Mouse (Mus musculus) embryonic facial prominence, embryonic 15.5 days (tissue): Measurements from ENCODE around the gene Olfr1022. TPM values are rescaled to one million over a fixed set of nuclear protein-coding genes. Genes with fewer than 3 reads are reported as not detected.

Source experiments
- ATAC-seq: fragments of 200-750 bp; cut with Nextera tagmentation; 2 replicates; pipeline ENCODE4 v1.8.0; 2017; ENCODE audit warnings: low read depth, moderate TSS enrichment; ENCODE audit not compliant: insufficient number of reproducible peaks, low FRiP score, low TSS enrichment
- H3K27ac ChIP-seq: fragments of 300-500 bp; sonication (generic); replicated peaks from 2 replicates; pipeline ENCODE4 v1.5.1; 2015; ENCODE audit warnings: mild to moderate bottlenecking, inconsistent platforms
- H3K27me3 ChIP-seq: fragments of 300-500 bp; sonication (generic); 2 replicates; pipeline ENCODE4 v1.6.1; 2015; ENCODE audit warnings: inconsistent platforms
- H3K36me3 ChIP-seq: fragments of 300-500 bp; sonication (generic); 2 replicates; pipeline ENCODE4 v1.6.1; 2015; ENCODE audit warnings: mild to moderate bottlenecking, inconsistent platforms
- H3K4me1 ChIP-seq: fragments of 300-500 bp; sonication (generic); 2 replicates; pipeline ENCODE4 v1.6.1; 2015; ENCODE audit warnings: inconsistent platforms
- H3K4me2 ChIP-seq: fragments of 300-500 bp; sonication (generic); replicated peaks from 2 replicates; pipeline ENCODE4 v1.6.1; 2015; ENCODE audit warnings: mild to moderate bottlenecking, inconsistent platforms
- H3K4me3 ChIP-seq: fragments of 300-500 bp; sonication (generic); replicated peaks from 2 replicates; pipeline ENCODE4 v1.5.1; 2015; ENCODE audit warnings: mild to moderate bottlenecking, inconsistent platforms
- H3K9ac ChIP-seq: fragments of 300-500 bp; sonication (generic); 2 replicates; pipeline ENCODE4 v1.6.1; 2015; ENCODE audit warnings: inconsistent platforms
- H3K9me3 ChIP-seq: fragments of 300-500 bp; sonication (generic); replicated peaks from 2 replicates; pipeline ENCODE4 v1.6.1; 2016; ENCODE audit warnings: inconsistent platforms
- WGBS: fragments of 180-500 bp; shearing (Covaris S2); methylation state at CpG from one replicate; pipeline ENCODE4 v1.1.7; 2015; 5-methylcytosine and 5-hydroxymethylcytosine counted together
- polyA plus RNA-seq: library from polyadenylated mRNA; unstranded; fragments of >200 nt; fragmentation: Nextera tagmentation; extraction: Ambion mirVana; gene quantifications from 2 replicates; pipeline ENCODE4 v1.2.1, GENCODE M21; 2015

Olfr1022 gene
- polyA plus RNA-seq = not detected in 2 replicates

GRCm38 (mm10) chr2:85868294-85868693 lies at the start of gene Olfr1022:
Gene Olfr1022, plus strand, starts transcription at chr2:85868594.
- H3K9me3 ChIP-seq = no peaks in the 10 kb centered on the region
- 59% methylated on average over 2 of the region's 2 CpGs for WGBS

GRCm38 (mm10) chr2:85845383-85845782 lies 23.0 kb upstream of the Olfr1022 start, which contains the start of gene Olfr1019:
Gene Olfr1019, minus strand, starts transcription at chr2:85845483.
- Histone ChIP-seq H3K27ac (no peak within 1 kb of the TSS), H3K9me3 (no peaks in the 10 kb centered on the region), H3K27me3 (no peaks in the 10 kb centered on the region), H3K4me3 (no peak within 1 kb of the TSS), H3K4me2 (no peak within 1 kb of the TSS), H3K4me1 (no peaks in the 10 kb centered on the region), H3K9ac (no peak within 1 kb of the TSS), H3K36me3 (no peaks in the 10 kb centered on the region)
- no peak for ATAC-seq

More at GRCm38 (mm10) chr2:85868294-85868693, at the start of gene Olfr1022:
- H3K27me3 ChIP-seq = no peaks in the 10 kb centered on the region
- H3K27ac ChIP-seq = no peak within 1 kb of the TSS
- no peak for ATAC-seq
- no peaks in the 10 kb centered on the region for H3K4me1 ChIP-seq
- H3K4me2 ChIP-seq = no peak within 1 kb of the TSS
- H3K9ac ChIP-seq = no peak within 1 kb of the TSS
- H3K36me3 ChIP-seq = no peaks in the 10 kb centered on the region
- no peak within 1 kb of the TSS for H3K4me3 ChIP-seq

- Histone ChIP-seq H3K4me2 (no peak within 1 kb of the TSS), H3K9ac (no peak within 1 kb of the TSS), H3K36me3 (no peaks in the 10 kb centered on the region), H3K4me1 (no peaks in the 10 kb centered on the region), H3K27me3 (no peaks in the 10 kb centered on the region), H3K4me3 (no peak within 1 kb of the TSS), H3K27ac (no peak within 1 kb of the TSS), H3K9me3 (no peaks in the 10 kb centered on the region)
- WGBS = 57% methylated on average over 1 of the region's 1 CpGs
- ATAC-seq = no peak
Measured at GRCm38 (mm10) chr2:85846730-85847129, 21.7 kb upstream of the Olfr1022 start, which contains the start of gene Olfr1020. Gene Olfr1020, plus strand, starts transcription at chr2:85847030.

GRCm38 (mm10) chr2:85885340-85885739 lies 16.9 kb downstream of the Olfr1022 start, which contains the start of gene Olfr1023:
Gene Olfr1023, plus strand, starts transcription at chr2:85885640.
- no peak for ATAC-seq
- Histone ChIP-seq H3K9ac (no peak within 1 kb of the TSS), H3K9me3 (no peaks in the 10 kb centered on the region), H3K4me3 (no peak within 1 kb of the TSS), H3K4me2 (no peak within 1 kb of the TSS), H3K27me3 (no peaks in the 10 kb centered on the region), H3K27ac (no peak within 1 kb of the TSS), H3K4me1 (no peaks in the 10 kb centered on the region), H3K36me3 (no peaks in the 10 kb centered on the region)
- 65% methylated on average over 2 of the region's 2 CpGs for WGBS

GRCm38 (mm10) chr2:85904952-85905351 lies 36.6 kb downstream of the Olfr1022 start, which contains the start of gene Olfr1024:
Gene Olfr1024, minus strand, starts transcription at chr2:85905052.
- Histone ChIP-seq H3K9me3 (no peaks in the 10 kb centered on the region), H3K27ac (no peak within 1 kb of the TSS), H3K4me2 (no peak within 1 kb of the TSS), H3K27me3 (no peaks in the 10 kb centered on the region), H3K9ac (no peak within 1 kb of the TSS), H3K4me3 (no peak within 1 kb of the TSS), H3K4me1 (no peaks in the 10 kb centered on the region), H3K36me3 (no peaks in the 10 kb centered on the region)
- 83% methylated on average over 3 of the region's 3 CpGs for WGBS
- ATAC-seq = no peak

- no peaks in the 10 kb centered on the region for H3K9me3 ChIP-seq
- H3K36me3 ChIP-seq = no peaks in the 10 kb centered on the region
- H3K4me2 ChIP-seq = no peak overlapping the region
- no peak for ATAC-seq
- H3K4me3 ChIP-seq = no peak overlapping the region
- H3K27me3 ChIP-seq = no peaks in the 10 kb centered on the region
- H3K9ac ChIP-seq = no peak overlapping the region
- no peaks in the 10 kb centered on the region for H3K4me1 ChIP-seq
- no peak overlapping the region for H3K27ac ChIP-seq
Measured at GRCm38 (mm10) chr2:85913197-85913596, 44.8 kb downstream of the Olfr1022 start.

GRCm38 (mm10) chr2:85914893-85915292 lies 46.5 kb downstream of the Olfr1022 start, which contains the start of gene Olfr1025-ps1:
Gene Olfr1025-ps1, plus strand, starts transcription at chr2:85915193.
- no peaks in the 10 kb centered on the region for H3K27me3 ChIP-seq
- H3K4me3 ChIP-seq = no peak within 1 kb of the TSS
- H3K4me1 ChIP-seq = no peaks in the 10 kb centered on the region
- H3K36me3 ChIP-seq = no peaks in the 10 kb centered on the region
- no peak within 1 kb of the TSS for H3K9ac ChIP-seq
- 47% methylated on average over 1 of the region's 1 CpGs for WGBS
- no peak within 1 kb of the TSS for H3K27ac ChIP-seq
- ATAC-seq = no peak
- no peak within 1 kb of the TSS for H3K4me2 ChIP-seq
- no peaks in the 10 kb centered on the region for H3K9me3 ChIP-seq

Other genes starting within 250 kb of the Olfr1022 start
- 0.11 TPM in 1 of 2 replicates, not detected in the other for gene Olfr1002, start 217.9 kb upstream of the Olfr1022 start, polyA plus RNA-seq
- gene Olfr154, start 204.1 kb upstream of the Olfr1022 start, polyA plus RNA-seq = not detected in 2 replicates
- gene Olfr1006, start 189.8 kb upstream of the Olfr1022 start, polyA plus RNA-seq = 0.13 TPM in 1 of 2 replicates, not detected in the other
- not detected in 2 replicates for gene Olfr1008, start 179.2 kb upstream of the Olfr1022 start, polyA plus RNA-seq
- gene Olfr1009, start 153.2 kb upstream of the Olfr1022 start, polyA plus RNA-seq = not detected in 2 replicates
- 0.25 TPM in 1 of 2 replicates, not detected in the other for gene Olfr1012, start 105.8 kb upstream of the Olfr1022 start, polyA plus RNA-seq
- gene Olfr1013, start 101.5 kb upstream of the Olfr1022 start, polyA plus RNA-seq = 0.12 TPM in 1 of 2 replicates, not detected in the other
- gene Olfr1014, start 95.9 kb upstream of the Olfr1022 start, polyA plus RNA-seq = not detected in 2 replicates
- 0.07 and 0.47 TPM in 2 replicates for gene Olfr1015, start 86.6 kb upstream of the Olfr1022 start, polyA plus RNA-seq
- 0.23 TPM in 1 of 2 replicates, not detected in the other for gene Olfr1016, start 66.0 kb upstream of the Olfr1022 start, polyA plus RNA-seq
- gene Olfr1018, start 50.1 kb upstream of the Olfr1022 start, polyA plus RNA-seq = not detected in 2 replicates
- gene Olfr1019, start 23.1 kb upstream of the Olfr1022 start, polyA plus RNA-seq = not detected in 2 replicates
- gene Olfr1020, start 21.6 kb upstream of the Olfr1022 start, polyA plus RNA-seq = not detected in 2 replicates
- gene Olfr1023, start 17.0 kb downstream of the Olfr1022 start, polyA plus RNA-seq = not detected in 2 replicates
- not detected in 2 replicates for gene Olfr1024, start 36.5 kb downstream of the Olfr1022 start, polyA plus RNA-seq
- 0.59 and 0.84 TPM in 2 replicates for gene Olfr1025-ps1, start 46.6 kb downstream of the Olfr1022 start, polyA plus RNA-seq
- gene Olfr1026, start 53.0 kb downstream of the Olfr1022 start, polyA plus RNA-seq = 0.38 and 0.69 TPM in 2 replicates
- gene Olfr1028, start 81.8 kb downstream of the Olfr1022 start, polyA plus RNA-seq = 0.09 and 0.17 TPM in 2 replicates
- gene Olfr1029, start 105.3 kb downstream of the Olfr1022 start, polyA plus RNA-seq = 0.08 and 0.17 TPM in 2 replicates
- gene Olfr1030, start 110.7 kb downstream of the Olfr1022 start, polyA plus RNA-seq = 0.11 and 0.12 TPM in 2 replicates
- gene Olfr1031, start 121.7 kb downstream of the Olfr1022 start, polyA plus RNA-seq = 0.37 and 0.39 TPM in 2 replicates
- gene Olfr1032, start 136.9 kb downstream of the Olfr1022 start, polyA plus RNA-seq = 0.27 TPM in 1 of 2 replicates, not detected in the other
- 0.14 and 0.79 TPM in 2 replicates for gene Olfr1033, start 152.0 kb downstream of the Olfr1022 start, polyA plus RNA-seq
- gene Olfr1034, start 177.3 kb downstream of the Olfr1022 start, polyA plus RNA-seq = 0.04 and 0.09 TPM in 2 replicates
- not detected in 2 replicates for gene Olfr1036, start 205.4 kb downstream of the Olfr1022 start, polyA plus RNA-seq
- gene Olfr1037, start 218.8 kb downstream of the Olfr1022 start, polyA plus RNA-seq = 0.14 TPM in 1 of 2 replicates, not detected in the other